ENCODE assay signal across 8 mouse cellular contexts in the genomic region with DNA sequence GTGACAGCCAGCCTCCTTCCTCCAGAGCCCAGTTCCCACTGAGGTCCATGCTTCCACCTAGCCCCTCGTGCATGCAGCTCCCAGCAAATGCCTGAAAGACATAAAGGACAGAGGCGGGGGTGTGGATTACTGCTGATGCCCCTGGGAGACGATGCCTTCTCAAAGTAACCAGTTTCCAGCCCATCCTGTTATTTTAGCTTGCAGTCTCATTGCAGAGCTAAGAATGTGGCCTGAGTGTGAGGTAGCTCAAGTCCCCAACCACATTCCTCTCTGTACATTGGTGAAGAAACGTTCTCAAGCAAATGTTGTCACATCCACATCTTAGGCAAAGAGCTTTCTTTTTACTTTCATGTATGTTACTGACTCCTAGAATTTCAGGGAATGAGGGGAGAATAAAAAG. TPM values are rescaled to one million over a fixed set of nuclear protein-coding genes. Genes with fewer than 3 reads are reported as not detected.
DNase-seq lines count a peak whose midpoint lies in the region; TF ChIP-seq lines count a peak whose summit lies in the region.

A gene (minus strand): TSS at position 101 of the 400 bp plus-strand sequence.

- TF ChIP-seq CTCF in layer of hippocampus, adult 2 months (conservative IDR thresholded peaks at IDR 0.05), result no peak

- no peak within 1 kb of the TSS for H3K4me3 ChIP-seq in layer of hippocampus, adult 2 months

- no peak for DNase-seq in layer of hippocampus, adult 2 months (ENCODE audit: low spot score in 2 of 2)
- no peak for DNase-seq in layer of hippocampus, adult 9-11 months
- no peak for DNase-seq in adrenal gland, postnatal 25 days
- no peak for DNase-seq in gastrocnemius, adult 8-10 months (ENCODE audit: low spot score in 2 of 2)
- no peak for DNase-seq in left cerebral cortex, adult 8-10 months (ENCODE audit: low spot score in 2 of 2)
- DNase-seq in right cerebral cortex, postnatal 4 days, result no peak
- DNase-seq in urinary bladder, postnatal 4 days (ENCODE audit: low spot score in 2 of 2), result no peak
- DNase-seq in liver, result no peak

- H3K27ac ChIP-seq in layer of hippocampus, adult 2 months, result no peak within 1 kb of the TSS

RNA-seq across cellular contexts. Expression of the gene that starts here (rescaled TPM):
- 10 to 100 TPM; 11.8 to 15.8 TPM for total RNA-seq in layer of hippocampus, adult 2 months (2021)
- total RNA-seq in adrenal gland, postnatal 25 days (2021), result 28.5 and 36.1 TPM in 2 replicates
- 100 to 1,000 TPM; 324 to 412 (median 352) TPM for total RNA-seq in gastrocnemius, adult 8-10 months (2022)
- 10 to 100 TPM; 19.7 to 25.3 (median 21.9) TPM for total RNA-seq in left cerebral cortex, adult 8-10 months (2022)
